Mouse (Mus musculus) neural tube, embryonic 11.5 days (tissue): Measurements from ENCODE around the gene Olfr1282. TPM values are rescaled to one million over a fixed set of nuclear protein-coding genes. Genes with fewer than 3 reads are reported as not detected.
"Not testable (repeated sequence)": the region's sequence is repeated elsewhere in the genome, so short reads cannot be mapped to it uniquely, and the experiment has no call there.

Experiments used
- ATAC-seq: fragments of 200-750 bp; cut with Nextera tagmentation; 2 replicates; pipeline ENCODE4 v1.8.0; 2017; ENCODE audit warnings: moderate number of reproducible peaks, mild to moderate bottlenecking, moderate TSS enrichment, moderate library complexity; ENCODE audit not compliant: insufficient read depth, low FRiP score, low TSS enrichment
- DNase-seq: peaks from one replicate; pipeline ENCODE4 v3.0.0-alpha.2; 2015; ENCODE audit warnings: low spot score
- H3K27ac ChIP-seq: fragments of 300-500 bp; sonication (generic); 2 replicates; pipeline ENCODE4 v1.5.1; 2014; ENCODE audit warnings: low read depth, mild to moderate bottlenecking, low read length
- H3K27me3 ChIP-seq: fragments of 300-500 bp; sonication (generic); 2 replicates; pipeline ENCODE4 v1.6.1; 2014; ENCODE audit warnings: mild to moderate bottlenecking, low read length, mixed read lengths; ENCODE audit not compliant: control insufficient read depth, insufficient read depth
- H3K36me3 ChIP-seq: fragments of 300-500 bp; sonication (generic); 2 replicates; pipeline ENCODE4 v1.6.1; 2014; ENCODE audit warnings: mild to moderate bottlenecking, low read length, moderate library complexity, mixed read lengths; ENCODE audit not compliant: control insufficient read depth, insufficient read depth
- H3K4me1 ChIP-seq: fragments of 300-500 bp; sonication (generic); 2 replicates; pipeline ENCODE4 v1.6.1; 2014; ENCODE audit warnings: low read length, mixed read lengths; ENCODE audit not compliant: control insufficient read depth, insufficient read depth
- H3K4me2 ChIP-seq: fragments of 300-500 bp; sonication (generic); 2 replicates; pipeline ENCODE4 v1.6.1; 2014; ENCODE audit warnings: low read depth, mild to moderate bottlenecking, moderate library complexity
- H3K4me3 ChIP-seq: fragments of 300-500 bp; sonication (generic); 2 replicates; pipeline ENCODE4 v1.5.1; 2014; ENCODE audit warnings: low read depth, low read length
- H3K9ac ChIP-seq: fragments of 300-500 bp; sonication (generic); 2 replicates; pipeline ENCODE4 v1.6.1; 2014; ENCODE audit warnings: mild to moderate bottlenecking, low read length
- H3K9me3 ChIP-seq: fragments of 300-500 bp; sonication (generic); 2 replicates; pipeline ENCODE4 v1.6.1; 2016; ENCODE audit warnings: low read length; ENCODE audit not compliant: control insufficient read depth
- WGBS: fragments of 180-500 bp; shearing (Covaris S2); extraction: QIAGEN DNeasy Blood & Tissue Kit; methylation state at CpG from one replicate; pipeline ENCODE4 v1.1.7; 2014; 5-methylcytosine and 5-hydroxymethylcytosine counted together
- polyA plus RNA-seq: library from polyadenylated mRNA; unstranded; fragments of >200 nt; fragmentation: Nextera tagmentation; extraction: Ambion mirVana; gene quantifications from 2 replicates; pipeline ENCODE4 v1.2.1, GENCODE M21; 2014

Gene Olfr1282
- not detected in 2 replicates for polyA plus RNA-seq

DNA sequence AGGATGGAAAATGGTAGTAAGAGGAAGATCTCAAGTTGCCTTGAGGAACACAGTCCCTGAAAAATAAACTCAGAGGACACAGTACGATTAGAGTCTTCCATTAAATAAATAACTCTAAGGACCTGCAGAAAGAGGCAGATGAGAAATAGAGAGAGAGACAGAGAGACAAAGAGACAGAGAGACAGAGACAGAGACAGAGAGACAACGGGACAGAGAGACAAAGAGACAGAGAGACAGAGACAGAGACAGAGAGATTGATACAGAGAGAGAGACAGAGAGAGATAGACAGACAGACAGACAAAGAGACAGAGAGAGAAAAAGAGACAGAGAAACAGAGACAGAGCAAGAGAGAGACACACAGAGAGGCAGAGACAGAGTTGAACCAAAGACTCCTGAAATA, at the start of gene Olfr1282:
Gene Olfr1282 (minus strand): TSS at position 101 of the 400 bp plus-strand sequence.
- Histone ChIP-seq H3K9ac (no peak within 1 kb of the TSS), H3K27me3 (no peaks in the 10 kb centered on the region), H3K4me3 (no peak within 1 kb of the TSS), H3K4me1 (no peaks in the 10 kb centered on the region), H3K27ac (no peak within 1 kb of the TSS), H3K9me3 (no peaks in the 10 kb centered on the region), H3K36me3 (no peaks in the 10 kb centered on the region), H3K4me2 (no peak within 1 kb of the TSS)
- ATAC-seq (no peak), DNase-seq (no peak)
- 72% methylated on average over 2 of the region's 2 CpGs for WGBS

- no peaks in the 10 kb centered on the region for H3K36me3 ChIP-seq
- no peaks in the 10 kb centered on the region for H3K4me1 ChIP-seq
- H3K4me3 ChIP-seq: no peak within 1 kb of the TSS
- H3K4me2 ChIP-seq: no peak within 1 kb of the TSS
- no peak for DNase-seq
- no peak within 1 kb of the TSS for H3K9ac ChIP-seq
- no peak within 1 kb of the TSS for H3K27ac ChIP-seq
- H3K27me3 ChIP-seq: no peaks in the 10 kb centered on the region
- no peak for ATAC-seq
- 81% methylated on average over 1 of the region's 1 CpGs for whole genome bisulfite sequencing
- H3K9me3 ChIP-seq: no peaks in the 10 kb centered on the region
Measured at GRCm38 (mm10) chr2:111375222-111375621, 39.3 kb upstream of the Olfr1282 start, which contains the start of gene Olfr1284. Gene Olfr1284, plus strand, starts transcription at chr2:111375522.

DNA sequence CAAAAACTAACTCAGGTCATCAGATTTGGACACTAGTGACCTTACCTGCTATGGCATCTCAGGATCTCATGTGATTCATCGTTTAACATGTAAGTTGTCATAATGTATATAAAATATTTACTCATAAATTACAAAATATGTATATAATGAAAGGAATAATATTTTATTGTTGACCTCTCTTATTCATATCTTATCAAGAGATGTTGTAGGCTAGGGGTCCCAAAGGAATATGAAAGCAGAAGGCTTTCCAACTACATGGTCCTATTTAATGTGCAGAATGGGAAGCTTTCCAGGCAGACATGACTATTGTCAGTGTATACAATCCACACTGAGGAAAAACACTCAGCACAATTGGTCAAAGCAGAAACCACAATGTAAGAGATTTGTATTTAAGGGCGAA, 30.6 kb upstream of the Olfr1282 start, which contains the start of gene Olfr1283:
Gene Olfr1283 (plus strand): TSS at position 301 of the 400 bp plus-strand sequence.
- DNase-seq (no peak), ATAC-seq (no peak)
- WGBS: 85% methylated on average over 2 of the region's 2 CpGs
- Histone ChIP-seq H3K9me3 (no peaks in the 10 kb centered on the region), H3K4me2 (no peak within 1 kb of the TSS), H3K27ac (no peak within 1 kb of the TSS), H3K4me1 (no peaks in the 10 kb centered on the region), H3K9ac (no peak within 1 kb of the TSS), H3K36me3 (no peaks in the 10 kb centered on the region), H3K27me3 (no peaks in the 10 kb centered on the region), H3K4me3 (no peak within 1 kb of the TSS)

DNA sequence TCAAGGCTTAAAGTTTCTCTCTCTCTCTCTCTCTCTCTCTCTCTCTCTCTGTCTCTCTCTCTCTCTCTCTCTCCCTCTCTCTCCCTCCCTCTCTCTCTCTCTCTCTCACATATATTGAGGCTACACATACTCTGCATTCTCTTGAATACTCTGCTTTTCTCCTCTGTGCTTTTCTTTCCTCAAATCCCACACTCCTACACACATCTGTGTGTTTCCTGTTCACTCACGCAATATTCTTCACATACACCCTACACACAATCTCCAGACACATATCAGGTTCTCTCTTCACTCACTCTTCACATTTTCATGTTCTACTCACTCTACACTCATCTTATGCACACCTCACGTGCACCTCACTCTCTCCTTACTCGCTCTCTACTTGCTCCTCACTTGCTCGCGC, 2.2 kb downstream of the Olfr1282 start:
- H3K9ac ChIP-seq, H3K36me3 ChIP-seq, H3K4me2 ChIP-seq, DNase-seq, ATAC-seq, H3K4me3 ChIP-seq, H3K4me1 ChIP-seq, H3K9me3 ChIP-seq, H3K27me3 ChIP-seq, H3K27ac ChIP-seq: not testable (repeated sequence)
- WGBS: 91% methylated on average over 5 of the region's 5 CpGs

DNA sequence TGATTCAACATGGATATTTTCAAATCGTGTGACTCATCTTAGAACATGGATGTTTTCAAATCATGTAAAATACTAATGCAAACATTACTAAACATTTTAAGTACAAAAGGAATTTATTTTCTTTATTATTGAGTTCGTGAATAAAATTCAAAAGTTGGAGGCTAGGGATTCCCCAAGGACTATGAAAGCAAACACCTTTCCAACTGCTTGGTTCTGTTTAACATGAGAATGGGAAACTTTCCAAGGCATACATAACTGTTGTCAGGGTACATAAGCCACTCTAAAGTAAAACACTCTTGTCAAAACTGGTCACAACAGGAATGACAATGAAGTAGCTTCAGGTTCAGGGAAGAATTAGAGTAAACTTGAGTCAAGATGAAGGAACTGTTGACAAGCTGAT, 9.7 kb downstream of the Olfr1282 start, which contains the start of gene Olfr1281:
Gene Olfr1281 (plus strand): TSS at position 301 of the 400 bp plus-strand sequence.
- Histone ChIP-seq H3K27me3 (no peaks in the 10 kb centered on the region), H3K9me3 (no peaks in the 10 kb centered on the region), H3K4me1 (no peaks in the 10 kb centered on the region), H3K9ac (no peak within 1 kb of the TSS), H3K36me3 (no peaks in the 10 kb centered on the region), H3K27ac (no peak within 1 kb of the TSS), H3K4me2 (no peak within 1 kb of the TSS), H3K4me3 (no peak within 1 kb of the TSS)
- 88% methylated on average over 2 of the region's 2 CpGs for WGBS
- ATAC-seq (no peak), DNase-seq (no peak)

- ATAC-seq: no peak
- Histone ChIP-seq H3K4me2 (no peak within 1 kb of the TSS), H3K9ac (no peak within 1 kb of the TSS), H3K4me3 (no peak within 1 kb of the TSS), H3K4me1 (no peaks in the 10 kb centered on the region), H3K27me3 (no peaks in the 10 kb centered on the region), H3K36me3 (no peaks in the 10 kb centered on the region), H3K27ac (no peak within 1 kb of the TSS), H3K9me3 (no peaks in the 10 kb centered on the region)
- DNase-seq: no peak
Measured at GRCm38 (mm10) chr2:111313717-111314116, 22.2 kb downstream of the Olfr1282 start, which contains the start of gene Olfr1280. Gene Olfr1280, plus strand, starts transcription at chr2:111314017.

- Histone ChIP-seq H3K4me1 (no peaks in the 10 kb centered on the region), H3K36me3 (no peaks in the 10 kb centered on the region), H3K4me2 (no peak within 1 kb of the TSS), H3K9me3 (no peaks in the 10 kb centered on the region), H3K9ac (no peak within 1 kb of the TSS), H3K27ac (no peak within 1 kb of the TSS), H3K4me3 (no peak within 1 kb of the TSS), H3K27me3 (no peaks in the 10 kb centered on the region)
- no peak for ATAC-seq
- no peak for DNase-seq
Measured at GRCm38 (mm10) chr2:111300374-111300773, 35.5 kb downstream of the Olfr1282 start, which contains the start of gene Olfr1279. Gene Olfr1279, plus strand, starts transcription at chr2:111300635.

GRCm38 (mm10) chr2:111298541-111298940, 37.3 kb downstream of the Olfr1282 start:
- H3K4me1 ChIP-seq: no peaks in the 10 kb centered on the region
- no peak for ATAC-seq
- no peaks in the 10 kb centered on the region for H3K9me3 ChIP-seq
- H3K27ac ChIP-seq: no peak overlapping the region
- H3K27me3 ChIP-seq: no peaks in the 10 kb centered on the region
- no peak overlapping the region for H3K9ac ChIP-seq
- no peak for DNase-seq
- no peaks in the 10 kb centered on the region for H3K36me3 ChIP-seq
- H3K4me2 ChIP-seq: no peak overlapping the region
- H3K4me3 ChIP-seq: no peak overlapping the region

- no peaks in the 10 kb centered on the region for H3K27me3 ChIP-seq
Measured at GRCm38 (mm10) chr2:111289836-111290235, 46.0 kb downstream of the Olfr1282 start, which contains the start of gene Olfr1278. Gene Olfr1278, plus strand, starts transcription at chr2:111290136.

More at GRCm38 (mm10) chr2:111289836-111290235, 46.0 kb downstream of the Olfr1282 start, which contains the start of gene Olfr1278:
- Histone ChIP-seq H3K4me3 (no peak within 1 kb of the TSS), H3K9me3 (no peaks in the 10 kb centered on the region), H3K4me2 (no peak within 1 kb of the TSS), H3K27ac (no peak within 1 kb of the TSS), H3K9ac (no peak within 1 kb of the TSS), H3K4me1 (no peaks in the 10 kb centered on the region), H3K36me3 (no peaks in the 10 kb centered on the region)
- DNase-seq (no peak), ATAC-seq (no peak)
